Mouse (Mus musculus): ENCODE measurements around the gene Zc3h10. TPM values are rescaled to one million over a fixed set of nuclear protein-coding genes. Genes with fewer than 3 reads are reported as not detected.
A peak's percentile ranks its signal among the peaks of the same experiment; 100 is the strongest.
"Not testable (repeated sequence)": the region's sequence is repeated elsewhere in the genome, so short reads cannot be mapped to it uniquely, and the experiment has no call there.

Gene Zc3h10
- total RNA-seq, 4 experiments from 2014 or later = 5.7 to 9.9 (median 6.8) TPM

GRCm38 (mm10) chr10:128555567-128555966 lies 8.0 kb upstream of the Zc3h10 start:
- DNase-seq (ENCODE audit: low spot score) = not testable (repeated sequence)

DNA sequence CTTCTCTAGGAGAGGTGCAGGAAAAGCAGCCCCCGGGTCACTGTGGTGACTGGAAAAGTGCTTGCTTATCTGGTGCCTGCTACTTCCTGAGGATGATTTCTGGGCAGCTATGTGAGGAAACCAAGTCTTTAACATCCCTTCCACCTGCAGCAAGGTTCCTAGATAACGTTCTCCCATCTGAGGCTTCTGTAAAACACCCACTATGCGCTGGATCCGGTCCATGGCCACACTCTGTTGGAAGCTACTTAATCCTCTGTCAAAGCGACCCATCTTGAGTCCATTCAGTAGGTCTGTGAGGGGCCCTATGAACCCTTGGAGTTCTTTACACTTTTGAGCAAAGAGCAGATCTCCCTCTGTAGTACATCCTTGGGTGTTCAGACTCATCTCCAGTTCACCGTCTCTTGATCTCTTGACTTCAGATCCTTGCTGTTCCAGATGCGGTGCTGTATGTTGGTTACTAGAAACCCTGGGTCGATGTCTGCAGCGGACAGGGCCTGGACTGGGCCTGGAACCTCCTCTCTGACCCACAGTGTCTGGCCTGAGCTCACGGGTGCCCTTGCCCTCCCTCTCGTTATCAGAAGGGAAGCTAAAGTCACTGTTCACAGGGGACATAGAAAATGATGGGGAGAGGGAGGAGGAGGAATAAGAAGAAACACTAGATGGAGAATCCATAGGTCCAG lies 2.7 kb upstream of the Zc3h10 start:
- not testable (repeated sequence) for DNase-seq (ENCODE audit: low spot score)

- not testable (repeated sequence) for DNase-seq (ENCODE audit: low spot score)
Observed at GRCm38 (mm10) chr10:128549682-128550057, 2.1 kb upstream of the Zc3h10 start.

- peak; percentile 95 for DNase-seq (ENCODE audit: low spot score)
Observed at GRCm38 (mm10) chr10:128548947-128549681, 1.5 kb upstream of the Zc3h10 start, which contains the start of gene Rpl41. Gene Rpl41 (minus strand): TSS chr10:128549305.

GRCm38 (mm10) chr10:128548051-128548791 lies 647 bp upstream of the Zc3h10 start:
- DNase-seq (ENCODE audit: low spot score) = not testable (repeated sequence)

DNA sequence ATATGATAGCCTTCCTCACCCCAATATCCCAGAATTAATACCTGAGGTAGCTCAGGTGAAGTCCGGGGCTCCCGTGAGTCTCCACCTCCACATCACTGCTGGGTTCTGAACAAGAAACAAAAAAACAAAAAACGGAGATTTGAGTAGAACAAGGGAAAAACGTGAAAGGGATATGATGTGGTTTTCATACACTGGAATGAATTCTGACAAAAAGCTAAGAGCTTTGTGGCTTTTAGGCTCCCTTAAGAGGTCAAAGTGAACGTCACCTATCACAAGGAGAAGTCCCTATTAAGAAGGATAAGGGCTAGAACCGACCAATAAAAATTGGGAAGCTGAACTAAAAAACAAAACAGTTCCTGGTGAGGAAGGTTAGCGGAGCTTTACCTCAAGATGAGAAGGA lies 787 bp downstream of the Zc3h10 start:
- no peak for DNase-seq (ENCODE audit: low spot score)

DNA sequence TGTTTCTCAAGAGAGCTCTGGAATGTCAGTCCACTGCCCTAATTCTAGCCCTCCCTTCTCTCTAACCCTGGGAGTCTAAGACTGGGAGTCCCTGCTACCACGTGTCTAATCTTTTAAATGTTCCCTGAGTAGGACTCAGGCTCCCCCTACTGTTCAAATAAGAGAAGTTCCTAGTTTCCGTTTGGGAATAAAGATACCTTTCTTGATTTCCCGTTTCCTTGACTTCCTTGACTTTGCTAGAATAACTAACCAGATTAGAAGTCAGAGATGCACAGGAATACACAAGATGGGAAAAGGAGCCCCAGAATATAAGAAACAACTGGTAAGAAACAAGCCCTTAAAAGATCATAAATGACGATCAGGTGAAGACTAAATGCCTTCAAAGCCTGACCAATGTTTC lies 1.2 kb downstream of the Zc3h10 start:
- peak; percentile 56 for DNase-seq (ENCODE audit: low spot score)

GRCm38 (mm10) chr10:128545570-128545898 lies 2.0 kb downstream of the Zc3h10 start:
- DNase-seq (ENCODE audit: low spot score) = no peak

DNA sequence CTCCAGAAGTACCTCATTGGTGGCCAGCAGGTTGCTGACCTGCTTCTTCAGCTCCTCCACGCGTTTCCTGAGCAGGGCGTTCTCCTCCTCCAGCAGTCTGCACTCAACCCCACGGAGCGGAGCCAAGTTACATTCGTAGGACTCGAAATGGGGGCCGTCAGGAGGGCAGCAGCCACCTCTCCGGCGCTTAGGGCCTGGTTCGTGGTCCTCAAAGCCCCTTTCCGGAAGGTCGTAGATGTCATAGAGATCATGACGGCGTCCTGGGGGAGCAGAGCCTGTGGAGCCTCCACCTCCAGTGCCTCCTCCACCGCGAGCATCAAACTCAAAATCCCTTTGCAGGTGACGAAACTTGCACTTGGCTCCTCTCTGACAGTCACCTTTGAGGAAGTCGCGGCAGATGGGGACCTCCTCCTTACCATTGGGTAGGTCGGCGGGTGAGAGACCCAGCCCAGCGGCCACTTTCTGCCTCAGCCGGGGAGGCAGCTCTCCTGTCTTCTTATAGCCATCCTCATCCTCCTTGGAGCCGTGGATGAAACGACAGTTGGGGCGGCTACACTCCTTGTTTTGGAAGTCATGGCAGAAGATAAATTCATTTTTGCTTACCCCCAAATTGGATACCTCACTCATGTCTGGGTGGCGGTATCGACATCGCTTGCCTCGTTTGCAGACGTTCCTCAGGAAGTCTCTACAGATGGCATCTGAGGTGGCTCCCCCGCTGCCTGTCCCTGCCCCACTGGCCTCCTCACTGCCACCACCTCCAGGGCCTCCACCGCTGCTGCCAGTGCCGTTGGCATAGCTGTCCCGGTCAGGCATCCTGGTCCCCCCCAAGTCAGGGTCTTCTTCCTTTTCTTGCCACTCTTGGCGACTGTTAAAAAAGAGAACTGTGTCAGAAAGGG lies 2.7 kb downstream of the Zc3h10 start:
- no peak for DNase-seq (ENCODE audit: low spot score)

DNA sequence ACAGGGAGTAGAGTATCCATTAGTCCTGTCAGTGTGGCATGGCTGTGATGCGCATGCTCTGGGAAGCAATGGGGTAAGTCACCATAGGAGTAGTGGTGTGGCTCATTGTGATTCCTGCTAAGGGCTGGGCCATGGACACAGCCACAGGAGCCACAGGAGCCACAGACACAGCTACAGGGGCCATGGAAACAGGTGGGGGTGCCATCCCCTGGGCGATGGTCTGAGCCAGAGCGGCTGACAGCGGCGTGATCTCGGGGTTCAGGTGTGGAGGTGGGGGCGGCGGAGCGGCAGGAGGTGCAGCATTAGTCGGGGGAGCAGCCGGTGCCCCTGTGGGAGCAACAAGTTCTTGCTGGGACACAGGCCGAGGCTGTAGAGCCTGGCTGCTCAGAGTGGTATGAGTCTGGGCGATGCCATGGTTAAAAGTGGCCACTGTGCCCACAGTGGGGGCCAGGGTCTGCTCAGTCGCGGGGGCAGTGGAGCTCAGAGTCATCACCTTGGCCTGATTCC lies 3.4 kb downstream of the Zc3h10 start:
- no peak for DNase-seq (ENCODE audit: low spot score)

DNA sequence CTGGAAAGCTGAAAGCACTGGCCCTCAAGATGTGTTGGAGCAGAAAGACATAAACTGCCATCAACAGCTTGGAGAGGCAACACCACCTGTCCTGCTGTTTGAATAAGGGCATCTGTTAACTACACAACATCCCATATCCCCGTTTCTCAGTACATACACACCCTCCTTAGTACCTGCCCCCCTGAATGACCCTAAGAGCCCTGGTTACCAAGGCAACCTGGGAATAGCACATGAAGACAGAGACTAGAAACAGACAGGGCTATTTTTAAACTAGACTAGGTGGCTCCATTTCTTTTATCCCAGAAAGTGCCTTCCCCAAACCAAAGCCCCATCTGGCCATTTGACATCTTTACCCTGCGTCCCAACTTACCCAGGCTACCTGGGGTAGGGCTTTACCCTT lies 4.5 kb downstream of the Zc3h10 start:
- no peak for DNase-seq (ENCODE audit: low spot score)

DNA sequence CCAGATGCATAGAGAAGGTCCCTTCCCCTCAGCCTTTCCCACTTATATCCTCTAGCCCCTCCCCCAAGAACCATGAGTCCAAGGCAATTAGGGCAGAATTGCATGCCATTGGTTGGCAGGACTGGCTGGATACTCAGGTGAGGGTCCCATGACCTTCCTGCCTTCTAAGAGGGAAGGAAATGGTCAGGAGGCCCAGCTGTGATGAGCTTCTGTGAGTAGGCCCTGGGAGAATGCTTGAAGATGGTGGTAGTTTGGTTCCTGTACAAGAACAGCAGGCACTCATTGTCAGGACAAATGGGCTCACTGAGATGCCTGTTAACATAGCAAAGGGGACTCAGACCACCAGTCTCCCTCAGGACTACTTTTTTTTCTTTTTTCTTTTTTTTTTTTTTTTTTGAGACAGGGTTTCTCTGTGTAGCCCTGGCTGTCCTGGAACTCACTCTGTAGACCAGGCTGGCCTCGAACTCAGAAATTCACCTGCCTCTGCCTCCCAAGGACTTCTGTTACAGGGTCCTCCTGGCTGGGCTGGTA lies 9.2 kb downstream of the Zc3h10 start:
- no peak for DNase-seq (ENCODE audit: low spot score)

DNA sequence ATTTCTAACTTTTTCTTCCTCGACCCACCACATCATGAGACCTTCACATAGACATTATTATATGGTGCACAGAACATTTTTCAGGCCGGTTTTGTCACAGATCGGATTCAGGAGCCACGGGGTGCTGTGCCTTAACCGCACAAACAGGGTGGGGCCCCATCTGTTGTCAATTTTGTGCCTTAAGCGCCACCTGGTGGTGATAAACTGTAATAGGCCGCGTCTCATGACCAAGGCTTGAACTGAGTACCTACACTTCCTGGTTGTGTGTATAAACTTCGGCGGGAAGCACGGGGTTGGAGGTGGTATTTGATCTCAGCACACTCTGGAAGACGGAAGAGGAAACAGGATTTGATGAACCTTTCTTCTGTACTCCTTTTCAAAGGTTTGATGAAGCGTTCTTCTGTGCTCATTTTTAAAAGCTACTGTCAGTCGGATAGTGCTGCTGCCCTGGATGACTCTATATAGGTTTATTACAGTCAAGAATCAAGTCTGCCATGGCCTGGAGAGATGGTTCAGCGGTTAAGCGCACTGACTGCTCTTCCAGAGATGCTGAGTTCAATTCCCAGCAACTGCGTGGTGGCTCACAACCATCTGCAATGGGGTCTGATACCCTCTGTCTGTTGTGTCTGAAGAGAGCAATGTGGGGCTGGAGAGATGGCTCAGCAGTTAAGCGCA lies 11.2 kb downstream of the Zc3h10 start:
- peak; percentile 95 for DNase-seq (ENCODE audit: low spot score)

GRCm38 (mm10) chr10:128535624-128536265 lies 11.8 kb downstream of the Zc3h10 start:
- no peak for DNase-seq (ENCODE audit: low spot score)

GRCm38 (mm10) chr10:128535206-128535605 lies 12.4 kb downstream of the Zc3h10 start:
- DNase-seq (ENCODE audit: low spot score) = no peak

- DNase-seq (ENCODE audit: low spot score) = no peak
Observed at GRCm38 (mm10) chr10:128526366-128527356, 20.9 kb downstream of the Zc3h10 start.

DNA sequence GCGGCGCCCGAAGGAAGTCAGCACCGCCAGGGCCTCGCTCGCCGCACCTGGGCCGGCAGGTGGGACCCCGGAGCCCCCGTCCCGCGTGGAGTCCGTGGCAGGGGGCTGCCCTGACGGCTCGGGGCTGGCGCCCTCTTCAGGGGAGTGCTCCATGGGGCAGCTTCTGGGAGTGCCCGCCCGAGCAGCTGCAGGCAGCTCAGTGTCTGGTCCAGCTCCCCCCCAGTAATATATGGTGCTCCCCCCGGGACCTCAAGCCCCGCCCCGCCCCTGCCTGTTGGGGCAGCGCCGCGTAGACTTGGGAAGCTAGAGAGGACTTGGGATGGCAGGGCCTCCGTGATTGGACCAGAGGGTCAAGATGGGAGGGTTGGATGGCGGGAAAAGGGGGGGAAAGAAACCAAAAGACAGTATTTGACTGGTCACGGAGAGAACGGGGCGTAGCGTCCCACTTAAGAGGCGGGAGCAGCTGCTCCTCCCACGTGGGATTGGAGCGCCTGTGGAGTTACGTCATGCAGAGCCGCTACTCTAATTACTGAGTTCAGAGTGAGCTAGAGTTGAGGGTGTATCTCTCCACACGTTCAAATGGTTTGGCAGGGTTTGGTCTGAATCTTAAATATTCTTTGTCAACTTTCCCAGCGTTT lies 21.8 kb downstream of the Zc3h10 start, which contains the start of gene Esyt1:
TSS of gene Esyt1 (minus strand) at position 201 of the 638 bp plus-strand sequence.
- DNase-seq (ENCODE audit: low spot score) = peak; percentile 97

Measured in heart, adult 8-10 months (tissue).